Mouse (Mus musculus) CH12.LX (cell line): ENCODE results near the gene Fcer1g. TPM values are rescaled to one million over a fixed set of nuclear protein-coding genes. Genes with fewer than 3 reads are reported as not detected.
"Not testable (repeated sequence)": the region's sequence is repeated elsewhere in the genome, so short reads cannot be mapped to it uniquely, and the experiment has no call there.

ENCODE experiments used
- DNase-seq: peaks from one replicate; pipeline ENCODE4 v3.0.0-alpha.2; 2013; ENCODE audit errors: extremely low read depth
- H3K27ac ChIP-seq: 2 replicates; pipeline ENCODE4 v1.5.1; 2012; ENCODE audit warnings: low read depth, mild to moderate bottlenecking, control low read depth, moderate library complexity; ENCODE audit not compliant: insufficient read depth
- H3K27me3 ChIP-seq: replicated peaks from 2 replicates; pipeline ENCODE3; 2012; ENCODE audit warnings: inconsistent platforms
- H3K36me3 ChIP-seq, 2 experiments: replicated peaks in 1 of 2; 2 replicates each; pipeline versions ENCODE3 to v1.6.1; 2012; ENCODE audit warnings: inconsistent platforms in 1 of 2, low read length in 1 of 2, mild to moderate bottlenecking in 1 of 2, mixed read lengths in 1 of 2, moderate library complexity in 1 of 2; ENCODE audit not compliant: control insufficient read depth in 1 of 2, insufficient read depth in 1 of 2
- H3K4me1 ChIP-seq, 2 experiments: 2 replicates each; pipeline ENCODE4 v1.6.1; 2012; ENCODE audit warnings: inconsistent platforms in 1 of 2, moderate library complexity in 1 of 2; ENCODE audit not compliant: insufficient read depth in 2 of 2, control insufficient read depth in 1 of 2
- H3K4me2 ChIP-seq: 2 replicates; pipeline ENCODE4 v1.6.1; 2012; ENCODE audit warnings: low read depth, mild to moderate bottlenecking, control low read depth; ENCODE audit not compliant: poor library complexity, insufficient read depth, severe bottlenecking
- H3K4me3 ChIP-seq, 3 experiments: fragments of 150-350 bp in 1 of 3; sonication (generic) in 1 of 3; replicated peaks in 1 of 3; 2 replicates each; pipeline versions ENCODE3 to v1.5.1; 2011 to 2012; ENCODE audit warnings: low read depth in 2 of 3, low read length in 2 of 3, mild to moderate bottlenecking in 2 of 3, moderate library complexity in 2 of 3, control low read depth in 1 of 3, improper control_type of control experiment in 1 of 3, inconsistent platforms in 1 of 3, mixed read lengths in 1 of 3; ENCODE audit not compliant: poor library complexity in 1 of 3
- H3K79me2 ChIP-seq: replicated peaks from 2 replicates; pipeline ENCODE4 v1.6.1; 2012; ENCODE audit warnings: mild to moderate bottlenecking, moderate library complexity; ENCODE audit not compliant: control insufficient read depth, poor library complexity, insufficient read depth, severe bottlenecking; ENCODE audit errors: extremely low read depth
- H3K9ac ChIP-seq: 2 replicates; pipeline ENCODE4 v1.6.1; 2012; ENCODE audit warnings: low read depth, mild to moderate bottlenecking, control low read depth, moderate library complexity; ENCODE audit not compliant: insufficient read depth
- H3K9me3 ChIP-seq: replicated peaks from 2 replicates; pipeline ENCODE3; 2012; ENCODE audit warnings: low read length, inconsistent platforms, mixed read lengths
- CTCF ChIP-seq, 2 experiments: IDR thresholded peaks in 1 of 2; conservative IDR thresholded peaks in 1 of 2; 2 replicates each; pipeline ENCODE4 v1.5.1; 2011 to 2012; ENCODE audit warnings: low read depth in 2 of 2, low read length in 2 of 2, improper control_type of control experiment in 1 of 2, inconsistent platforms in 1 of 2, mild to moderate bottlenecking in 1 of 2, moderate library complexity in 1 of 2
- GABPA ChIP-seq: IDR thresholded peaks from 2 replicates; pipeline ENCODE4 v1.6.1; 2012; ENCODE audit warnings: low read depth, low read length, improper control_type of control experiment, inconsistent platforms; ENCODE audit not compliant: insufficient replicate concordance
- HCFC1 ChIP-seq: IDR thresholded peaks from 2 replicates; pipeline ENCODE4 v1.6.1; 2012; ENCODE audit warnings: low read depth, mild to moderate bottlenecking, inconsistent platforms, low read length, improper control_type of control experiment
- KAT2A ChIP-seq: IDR thresholded peaks from 2 replicates; pipeline ENCODE4 v1.6.1; 2012; ENCODE audit warnings: low read length, improper control_type of control experiment, inconsistent platforms; ENCODE audit not compliant: insufficient replicate concordance
- MAFK ChIP-seq: IDR thresholded peaks from 2 replicates; pipeline ENCODE4 v1.6.1; 2011; ENCODE audit warnings: low read length, improper control_type of control experiment; ENCODE audit not compliant: insufficient replicate concordance
- MAX ChIP-seq: IDR thresholded peaks from 2 replicates; pipeline ENCODE4 v1.6.1; 2011; ENCODE audit warnings: low read length, improper control_type of control experiment
- MAZ ChIP-seq: IDR thresholded peaks from 2 replicates; pipeline ENCODE4 v1.6.1; 2012; ENCODE audit warnings: low read depth, mild to moderate bottlenecking, inconsistent platforms, low read length, improper control_type of control experiment, moderate library complexity
- MEF2A ChIP-seq: IDR thresholded peaks from 2 replicates; pipeline ENCODE4 v1.6.1; 2014; ENCODE audit warnings: low read depth, mild to moderate bottlenecking, inconsistent platforms, low read length, improper control_type of control experiment, borderline replicate concordance
- MYC ChIP-seq: IDR thresholded peaks from 2 replicates; pipeline ENCODE4 v1.6.1; 2011; ENCODE audit warnings: low read depth, mild to moderate bottlenecking, improper control_type of control experiment, low read length
- PAX5 ChIP-seq: IDR thresholded peaks from 2 replicates; pipeline ENCODE4 v1.6.1; 2012; ENCODE audit warnings: low read length, inconsistent platforms, mixed read lengths
- POLR2AphosphoS2 ChIP-seq: IDR thresholded peaks from 2 replicates; pipeline ENCODE4 v1.6.1; 2011; ENCODE audit warnings: low read depth, low read length, improper control_type of control experiment
- RAD21 ChIP-seq: IDR thresholded peaks from 2 replicates; pipeline ENCODE4 v1.6.1; 2011; ENCODE audit warnings: low read depth, mild to moderate bottlenecking, low read length, improper control_type of control experiment, moderate library complexity
- RCOR1 ChIP-seq: conservative IDR thresholded peaks from 2 replicates; pipeline ENCODE4 v1.6.1; 2012; ENCODE audit warnings: low read depth, mild to moderate bottlenecking, inconsistent platforms, low read length, improper control_type of control experiment
- SIN3A ChIP-seq: IDR thresholded peaks from 2 replicates; pipeline ENCODE4 v1.6.1; 2012; ENCODE audit warnings: low read length, improper control_type of control experiment, inconsistent platforms
- SMC3 ChIP-seq: IDR thresholded peaks from 2 replicates; pipeline ENCODE4 v1.6.1; 2011; ENCODE audit warnings: low read depth, low read length, improper control_type of control experiment
- TCF12 ChIP-seq: IDR thresholded peaks from 2 replicates; pipeline ENCODE4 v1.6.1; 2014; ENCODE audit warnings: low read depth, mild to moderate bottlenecking, inconsistent platforms, low read length, improper control_type of control experiment
- UBTF ChIP-seq: IDR thresholded peaks from 2 replicates; pipeline ENCODE4 v1.6.1; 2012; ENCODE audit warnings: low read depth, mild to moderate bottlenecking, inconsistent platforms, low read length, improper control_type of control experiment, moderate library complexity
- USF1 ChIP-seq: IDR thresholded peaks from 2 replicates; pipeline ENCODE4 v1.6.1; 2014; ENCODE audit warnings: low read depth, mild to moderate bottlenecking, inconsistent platforms, low read length, improper control_type of control experiment
- ZC3H11A ChIP-seq: IDR thresholded peaks from 2 replicates; pipeline ENCODE4 v1.6.1; 2012; ENCODE audit warnings: low read depth, mild to moderate bottlenecking, inconsistent platforms, low read length, improper control_type of control experiment
- ZMIZ1 ChIP-seq: IDR thresholded peaks from 2 replicates; pipeline ENCODE4 v1.6.1; 2012; ENCODE audit warnings: low read depth, mild to moderate bottlenecking, inconsistent platforms, low read length, improper control_type of control experiment
- ZNF384 ChIP-seq: IDR thresholded peaks from 2 replicates; pipeline ENCODE4 v1.6.1; 2012; ENCODE audit warnings: low read depth, low read length, improper control_type of control experiment, inconsistent platforms
- dilution Hi-C: fragments of 300-500 bp; cut with MboI; formaldehyde crosslinking; loops from 2 replicates; pipeline ENCODE4 v1.14.3; 2020; ENCODE audit warnings: low sequenced_read_pairs; ENCODE audit not compliant: extremely low pct_unique_long_range_greater_than_20kb, extremely low pct_ligation_motif_present
- in situ Hi-C: fragments of 300-500 bp; cut with MboI; formaldehyde crosslinking; loops from 3 replicates; pipeline ENCODE4 v1.14.3; 2019; ENCODE audit warnings: low sequenced_read_pairs, low pct_ligation_motif_present, low pct_unique_long_range_greater_than_20kb, mixed read lengths
- polyA plus RNA-seq: library from polyadenylated mRNA; unstranded; fragments of >175 nt; gene quantifications from 2 replicates; pipeline ENCODE4 v1.2.1, GENCODE M21; 2012; ENCODE audit warnings: low read depth; ENCODE audit not compliant: insufficient read length
- total RNA-seq, 2 experiments: library from RNA; depleted of rRNA; stranded (reverse); fragments of 300-350 nt in 1 of 2; fragments of >200 nt in 1 of 2; gene quantifications; 2 replicates each; pipeline ENCODE4 v1.2.3; 2012 to 2014

Gene Fcer1g
- total and polyA plus RNA-seq, 3 experiments = 10.1 to 51.2 (median 31.3) TPM

- TF ChIP-seq MYC = peak; percentile 71; the same call in 1 of the 2 replicates
- no peak for TF ChIP-seq ZC3H11A
- TF ChIP-seq USF1 = no peak
- TF ChIP-seq MAX = peak; percentile 41; the same call in 1 of the 2 replicates
- peak; percentile 35 for TF ChIP-seq SMC3
- peak; percentile 52 to 88; a peak in 3 of 4 replicates for TF ChIP-seq CTCF (conservative IDR thresholded peaks at IDR 0.05 in 1 of 2, IDR thresholded peaks at IDR 0.05 in 1 of 2; ENCODE audit: low read depth in 2 of 2, low read length in 2 of 2)
- TF ChIP-seq SIN3A = peak; percentile 94
- peak; percentile 78; the same call in 1 of the 2 replicates for TF ChIP-seq GABPA
- TF ChIP-seq MAFK = no peak
- TF ChIP-seq MAZ = peak; percentile 80; the same call in 1 of the 2 replicates
Observed at GRCm38 (mm10) chr1:171246709-171247452, 12.7 kb upstream of the Fcer1g start (continued).

DNA sequence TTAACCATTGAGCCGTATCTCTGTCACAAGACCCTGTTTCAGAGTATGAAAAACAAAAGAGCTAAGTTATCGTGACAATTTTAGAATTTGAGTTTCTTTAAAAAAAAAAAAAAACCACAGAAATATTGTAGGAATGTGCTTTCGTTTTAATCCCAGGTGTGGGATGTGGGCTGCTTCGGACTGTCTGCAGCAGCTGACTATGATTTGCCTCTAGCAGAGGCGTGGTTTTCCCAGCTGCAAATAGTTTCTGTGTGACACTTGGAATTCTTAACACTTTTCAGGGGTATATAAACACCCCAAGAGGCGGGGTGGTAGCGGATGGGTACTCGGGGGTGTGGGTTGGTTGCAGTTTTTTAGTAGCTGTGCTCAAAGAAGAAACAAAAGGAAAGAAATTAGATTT, 11.2 kb upstream of the Fcer1g start:
- Histone ChIP-seq H3K79me2 (peaks cover 20% of the 10 kb centered on the region), H3K9ac (no peak overlapping the region), H3K4me1 (peaks cover 11 to 47% of the 10 kb centered on the region in 2 experiments), H3K36me3 (peaks cover 39 to 50% of the 10 kb centered on the region in 2 experiments), H3K9me3 (no peaks in the 10 kb centered on the region), H3K27ac (no peak overlapping the region), H3K27me3 (no peaks in the 10 kb centered on the region), H3K4me2 (no peak overlapping the region)
- DNase-seq = no peak
- dilution Hi-C loops (no loop called here), in situ Hi-C loops (no loop called here)
- no peak for TF ChIP-seq TCF12
- no peak for TF ChIP-seq PAX5
- no peak for TF ChIP-seq HCFC1
- TF ChIP-seq RAD21 = no peak
- TF ChIP-seq UBTF = no peak
- TF ChIP-seq RCOR1 = no peak
- TF ChIP-seq MAX = no peak
- TF ChIP-seq MEF2A = no peak
- TF ChIP-seq ZC3H11A = no peak
- no peak for TF ChIP-seq CTCF (conservative IDR thresholded peaks at IDR 0.05 in 1 of 2, IDR thresholded peaks at IDR 0.05 in 1 of 2; ENCODE audit: low read depth in 2 of 2, low read length in 2 of 2)
- TF ChIP-seq ZNF384 = no peak
- TF ChIP-seq KAT2A = no peak
- TF ChIP-seq GABPA = no peak
- no peak for TF ChIP-seq POLR2AphosphoS2
- TF ChIP-seq ZMIZ1 = no peak
- TF ChIP-seq, all 38 proteins: peak for 0
- no peak overlapping the region for H3K4me3 ChIP-seq

DNA sequence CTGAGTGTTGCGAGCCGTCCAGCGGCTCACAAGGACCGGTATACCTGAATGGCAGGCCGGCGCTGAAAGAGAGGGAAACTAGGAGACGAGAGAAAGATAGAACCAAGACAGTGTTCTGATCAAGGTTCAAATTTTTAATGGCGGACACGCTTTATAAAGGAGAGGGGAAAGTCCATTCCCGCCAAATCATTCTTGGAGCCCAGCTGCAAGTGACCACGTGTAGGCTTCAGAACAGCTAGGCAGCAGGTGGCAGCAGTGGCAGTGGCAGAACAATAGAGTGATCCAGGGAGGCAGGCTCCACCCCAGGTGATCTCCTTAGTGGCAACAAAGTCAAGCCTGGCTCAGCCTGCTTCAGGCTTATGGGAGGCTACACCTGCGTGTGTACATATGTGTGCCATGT, 7.8 kb upstream of the Fcer1g start:
- DNase-seq, in situ Hi-C loops, H3K9ac ChIP-seq, H3K4me2 ChIP-seq, H3K4me3 ChIP-seq, H3K27ac ChIP-seq, H3K9me3 ChIP-seq, H3K27me3 ChIP-seq, dilution Hi-C loops: not testable (repeated sequence)
- Histone ChIP-seq H3K36me3 (peaks cover 69 to 84% of the 10 kb centered on the region in 2 experiments), H3K4me1 (peaks cover 0 to 17% of the 10 kb centered on the region in 2 experiments; a peak in 2 of 4 replicates), H3K79me2 (peaks cover 20% of the 10 kb centered on the region)
